Mouse (Mus musculus): ENCODE data around the gene Bcas1.
"Not testable (repeated sequence)": the region's sequence is repeated elsewhere in the genome, so short reads cannot be mapped to it uniquely, and the experiment has no call there.

Bcas1 gene

GRCm38 (mm10) chr2:170427704-170428103 is at the start of gene Bcas1:
Gene Bcas1 (minus strand): TSS chr2:170427845.
- no peak for DNase-seq (ENCODE audit: low spot score)

DNA sequence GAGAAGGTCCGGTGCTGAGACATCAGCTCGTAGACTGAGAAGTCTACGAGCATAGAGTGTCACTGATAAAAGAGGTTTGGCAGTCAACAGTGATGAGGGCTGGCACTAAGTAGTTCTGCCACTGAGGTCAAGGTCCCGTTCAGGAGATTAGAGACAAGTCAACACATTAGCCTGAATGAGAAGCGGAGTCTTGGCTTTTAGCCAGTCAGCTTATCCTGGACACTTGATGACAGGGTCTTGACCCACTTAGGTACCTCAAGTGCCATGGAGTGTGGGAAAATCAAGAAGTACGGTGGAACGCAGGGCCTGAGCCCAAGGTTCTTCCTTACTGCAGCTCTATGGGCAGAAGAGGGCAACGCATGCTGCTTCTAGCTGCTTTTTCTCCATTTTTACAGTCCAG is 49.0 kb upstream of the Bcas1 start:
- no peak for DNase-seq (ENCODE audit: low spot score)

DNA sequence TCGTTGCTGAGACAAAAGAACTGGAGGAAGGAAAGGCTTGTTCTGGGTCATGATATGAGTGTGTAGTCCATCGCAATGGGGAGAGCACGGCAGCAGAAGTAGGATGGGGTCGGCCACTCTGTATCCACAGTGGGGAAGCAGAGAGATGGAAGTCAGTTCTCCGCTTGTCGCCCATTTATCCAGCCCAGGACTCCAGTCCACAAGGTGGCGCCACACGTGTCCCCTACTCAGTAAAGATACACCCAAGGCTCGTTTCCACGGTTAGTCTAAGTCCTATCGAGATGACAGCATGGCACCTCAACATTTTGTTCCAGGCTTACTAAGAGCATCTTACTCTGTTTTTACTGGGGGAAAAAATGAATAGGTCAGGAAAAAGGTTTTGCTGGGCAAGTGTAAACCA is 48.6 kb upstream of the Bcas1 start:
- DNase-seq (ENCODE audit: low spot score), result no peak

DNA sequence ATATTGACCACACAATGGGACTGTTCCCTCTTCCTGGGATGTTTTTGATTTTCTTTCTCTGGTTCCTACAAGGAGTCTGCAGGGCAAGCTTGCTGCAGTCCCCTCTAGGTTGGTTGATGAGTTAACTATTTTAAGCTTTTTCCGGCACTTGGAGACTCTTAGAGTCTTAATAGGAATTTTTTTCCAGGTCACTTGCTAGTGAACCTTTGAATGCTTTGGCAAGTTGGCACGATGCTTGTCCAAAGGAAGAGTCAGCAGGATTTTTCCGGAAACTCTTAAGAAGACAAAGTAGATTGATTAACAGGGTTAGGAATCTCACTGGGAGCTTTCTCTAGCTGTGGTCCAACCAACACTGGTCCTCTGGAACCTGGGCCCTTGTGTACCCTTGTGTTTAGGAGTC is 47.5 kb upstream of the Bcas1 start:
- no peak for DNase-seq (ENCODE audit: low spot score)

DNA sequence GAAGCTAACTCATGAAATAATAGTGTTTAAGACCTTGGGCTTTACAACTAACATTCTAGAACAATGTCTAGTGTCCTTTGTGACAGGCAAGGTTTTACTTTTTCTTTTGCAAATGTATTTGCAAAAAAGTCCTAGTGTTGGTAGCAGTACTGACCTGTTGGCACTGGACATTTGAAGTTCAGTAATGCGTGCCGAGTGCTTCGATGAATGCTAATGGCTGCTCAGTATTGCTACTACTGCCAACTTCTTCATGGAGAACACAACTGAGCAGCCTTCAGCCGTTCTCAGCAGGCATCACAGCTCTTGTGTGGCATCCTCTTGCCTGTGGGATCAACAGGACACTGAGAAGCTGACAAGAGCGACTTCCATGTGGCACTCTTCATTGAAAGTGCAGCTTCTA is 46.5 kb upstream of the Bcas1 start:
- no peak for DNase-seq (ENCODE audit: low spot score)

- DNase-seq (ENCODE audit: low spot score), result no peak
Observed at GRCm38 (mm10) chr2:170470591-170470990, 42.9 kb upstream of the Bcas1 start.

- DNase-seq (ENCODE audit: low spot score), result no peak
Observed at GRCm38 (mm10) chr2:170469616-170470308, 42.1 kb upstream of the Bcas1 start.

- no peak for DNase-seq (ENCODE audit: low spot score)
Observed at GRCm38 (mm10) chr2:170468009-170468408, 40.4 kb upstream of the Bcas1 start.

DNA sequence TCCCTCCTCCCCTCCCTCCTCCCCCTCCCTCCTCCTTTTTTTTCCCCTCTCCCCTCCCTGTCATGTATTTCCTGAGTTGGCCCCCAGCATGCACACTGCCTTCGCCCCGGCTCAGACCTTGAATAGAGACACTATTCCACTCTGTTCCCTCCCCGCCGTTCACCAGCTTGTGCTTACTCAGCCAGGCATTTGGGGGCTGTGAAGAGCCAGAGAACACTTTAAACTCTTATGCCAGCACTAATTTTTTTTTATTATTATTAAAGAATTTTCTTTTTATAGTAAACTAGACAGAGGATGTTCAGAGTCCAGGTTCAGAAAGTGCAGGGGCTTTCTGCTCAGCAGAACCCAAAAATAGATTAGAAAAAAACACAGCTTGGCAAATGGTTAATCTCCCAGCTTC is 37.2 kb upstream of the Bcas1 start:
- DNase-seq (ENCODE audit: low spot score), result no peak

- no peak for DNase-seq (ENCODE audit: low spot score)
Observed at GRCm38 (mm10) chr2:170461652-170462051, 34.0 kb upstream of the Bcas1 start.

GRCm38 (mm10) chr2:170459805-170460204 is 32.2 kb upstream of the Bcas1 start:
- DNase-seq (ENCODE audit: low spot score), result no peak

DNA sequence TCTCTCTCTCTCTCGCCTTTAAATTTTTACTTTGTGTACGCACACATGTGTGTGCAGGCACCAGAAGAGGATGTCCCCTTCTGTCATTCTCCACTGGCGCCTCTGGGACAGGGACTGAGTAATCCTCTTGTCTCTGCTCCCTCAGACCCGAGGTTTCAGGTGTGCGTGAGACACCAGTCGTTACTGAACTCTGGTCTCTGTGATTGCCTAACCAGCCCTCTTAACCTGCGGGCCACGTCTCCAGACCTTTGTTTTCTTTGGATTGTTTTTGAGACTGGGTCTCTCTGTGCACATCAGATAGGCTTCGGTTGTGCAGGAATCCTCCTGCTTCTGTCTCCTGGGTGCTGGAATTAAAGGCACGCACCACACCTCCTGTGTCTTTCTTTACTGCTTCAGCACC is 31.5 kb upstream of the Bcas1 start:
- DNase-seq (ENCODE audit: low spot score), result no peak

DNA sequence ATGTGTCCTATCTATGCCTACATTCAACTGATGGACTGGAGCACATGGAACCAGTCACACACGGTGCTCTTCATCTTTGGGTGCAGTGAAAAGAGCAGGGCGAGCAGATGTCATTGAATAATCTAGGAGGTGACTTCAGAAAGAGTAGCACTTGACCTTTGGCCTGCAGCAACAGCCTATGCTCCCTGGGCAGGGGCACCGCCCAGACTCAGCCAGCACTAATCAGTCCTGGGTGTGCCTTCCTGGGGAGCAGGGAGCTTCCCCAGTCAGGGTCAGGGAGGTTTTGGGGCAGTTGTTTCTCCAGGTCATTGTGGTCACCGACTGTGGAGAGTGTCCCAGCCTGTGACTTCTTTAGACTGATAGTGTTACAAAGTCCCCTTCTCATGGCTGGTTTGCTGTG is 26.2 kb upstream of the Bcas1 start:
- DNase-seq (ENCODE audit: low spot score), result not testable (repeated sequence)

DNA sequence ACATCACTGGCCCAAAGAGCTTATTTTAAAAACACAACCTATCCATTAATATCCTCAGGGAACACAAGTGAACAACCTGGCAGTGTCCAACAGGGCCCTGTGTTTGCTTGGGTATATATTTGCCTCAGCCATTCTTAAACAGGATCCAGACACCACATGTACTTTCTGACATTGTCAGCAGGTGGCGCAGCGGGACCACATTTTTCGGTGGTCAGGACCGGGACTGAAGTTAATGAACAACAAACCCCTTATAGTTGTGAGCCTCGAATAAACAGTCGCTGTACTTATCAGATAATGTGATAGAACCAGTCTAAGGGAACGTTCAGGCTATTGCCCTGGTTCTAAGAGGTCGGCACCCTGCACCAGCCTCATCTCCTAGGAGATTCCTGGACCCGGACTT is 23.3 kb upstream of the Bcas1 start:
- no peak for DNase-seq (ENCODE audit: low spot score)

GRCm38 (mm10) chr2:170447651-170448050 is 20.0 kb upstream of the Bcas1 start:
- no peak for DNase-seq (ENCODE audit: low spot score)

- DNase-seq (ENCODE audit: low spot score), result no peak
Observed at GRCm38 (mm10) chr2:170446843-170447383, 19.3 kb upstream of the Bcas1 start.

DNA sequence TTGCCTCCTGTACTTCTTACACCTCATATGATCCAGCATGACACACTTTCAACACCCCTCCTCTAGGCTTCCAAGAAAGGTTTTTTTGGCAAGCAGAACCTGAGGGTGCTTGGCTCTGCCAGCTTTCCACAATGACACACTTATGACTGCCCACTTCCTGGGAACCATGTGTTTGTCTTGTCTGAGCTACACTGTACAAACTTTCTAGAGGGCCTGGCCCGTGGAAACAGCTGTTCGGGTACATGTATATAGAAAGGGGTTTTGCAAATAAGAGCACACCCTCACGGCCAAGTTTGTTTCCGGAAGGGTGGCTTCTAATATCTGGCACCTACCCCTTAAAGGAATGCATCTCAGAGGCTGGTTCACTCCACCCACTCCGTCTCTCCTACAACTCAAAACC is 18.2 kb upstream of the Bcas1 start:
- no peak for DNase-seq (ENCODE audit: low spot score)

DNA sequence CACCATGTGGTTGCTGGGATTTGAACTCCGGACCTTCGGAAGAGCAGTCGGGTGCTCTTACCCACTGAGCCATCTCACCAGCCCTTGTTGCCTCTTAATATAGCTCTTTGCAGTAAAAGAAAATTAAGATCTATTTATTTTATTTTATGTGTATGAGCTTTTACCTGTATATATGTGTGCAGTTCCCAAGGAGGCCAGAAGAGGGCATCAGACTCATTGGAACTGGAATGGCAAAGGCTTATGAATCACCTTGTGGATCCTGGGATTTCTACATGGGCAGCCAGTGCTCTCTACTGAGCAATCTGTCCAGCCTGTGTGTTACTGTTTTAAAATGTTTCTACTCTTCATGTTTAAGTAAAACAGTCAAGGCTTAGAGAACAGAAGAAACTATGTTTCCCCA is 14.9 kb upstream of the Bcas1 start:
- DNase-seq (ENCODE audit: low spot score), result no peak

- DNase-seq (ENCODE audit: low spot score), result no peak
Observed at GRCm38 (mm10) chr2:170438782-170439181, 11.1 kb upstream of the Bcas1 start.

DNA sequence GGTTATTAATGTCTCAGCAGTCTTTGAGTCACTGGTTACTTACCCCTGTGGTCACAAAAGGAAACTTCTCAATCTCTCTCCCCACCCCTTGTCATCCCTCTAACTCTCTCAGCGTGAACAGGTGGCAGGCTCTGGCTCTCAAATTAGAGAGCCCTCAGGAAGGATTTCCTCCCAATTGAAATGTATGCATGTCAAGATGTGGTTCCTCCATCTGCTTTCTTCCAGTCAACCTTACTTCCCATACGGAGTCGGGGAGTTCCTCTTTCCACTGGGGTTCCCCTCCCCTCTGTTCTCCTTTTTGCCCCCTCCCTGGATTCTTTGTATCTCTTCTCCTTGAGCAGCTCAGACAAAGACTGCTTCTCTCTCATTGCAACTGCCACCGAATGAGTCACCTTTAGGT is 8.6 kb upstream of the Bcas1 start:
- DNase-seq (ENCODE audit: low spot score), result no peak

DNA sequence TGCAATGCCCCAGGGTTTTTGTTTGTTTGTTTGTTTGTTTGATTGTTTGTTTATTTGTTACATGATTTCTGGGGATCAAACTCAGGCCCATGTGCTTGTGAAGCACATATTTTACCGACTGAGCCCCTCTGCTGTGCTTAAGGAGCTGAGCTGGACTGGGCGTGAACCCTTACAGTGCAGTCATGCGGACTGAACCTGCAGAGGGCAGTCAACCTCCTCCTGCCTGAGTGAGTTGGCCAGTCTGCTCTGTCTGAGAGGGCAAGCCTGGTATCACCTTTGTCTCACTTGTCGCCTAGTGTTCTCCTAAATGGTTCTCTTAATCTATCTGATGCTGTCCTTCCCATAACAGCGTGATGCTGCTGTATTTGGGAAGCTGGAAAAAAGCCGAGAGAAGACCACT is 4.5 kb upstream of the Bcas1 start:
- no peak for DNase-seq (ENCODE audit: low spot score)

DNA sequence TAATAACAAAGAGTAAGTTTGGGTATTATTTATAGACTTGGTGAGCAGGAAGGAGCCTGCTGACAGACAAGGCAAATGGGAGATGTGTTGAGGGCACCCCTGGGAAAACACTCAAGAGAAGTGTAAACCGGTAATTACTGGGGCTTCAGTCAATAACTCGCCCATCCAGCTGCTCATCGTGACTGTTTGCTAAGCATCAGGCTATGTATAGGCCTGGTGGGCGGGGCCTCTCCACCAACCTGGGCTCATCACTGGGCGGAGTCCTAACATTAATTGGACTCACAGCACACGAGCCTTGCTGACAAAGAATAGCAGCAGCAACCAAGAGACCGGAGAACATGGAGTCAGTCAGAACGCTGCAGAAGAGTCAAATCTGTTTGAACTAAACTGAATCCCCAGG is 1.3 kb upstream of the Bcas1 start:
- DNase-seq (ENCODE audit: low spot score), result no peak

- no peak for DNase-seq (ENCODE audit: low spot score)
Observed at GRCm38 (mm10) chr2:170424131-170424530, 3.5 kb downstream of the Bcas1 start.

DNA sequence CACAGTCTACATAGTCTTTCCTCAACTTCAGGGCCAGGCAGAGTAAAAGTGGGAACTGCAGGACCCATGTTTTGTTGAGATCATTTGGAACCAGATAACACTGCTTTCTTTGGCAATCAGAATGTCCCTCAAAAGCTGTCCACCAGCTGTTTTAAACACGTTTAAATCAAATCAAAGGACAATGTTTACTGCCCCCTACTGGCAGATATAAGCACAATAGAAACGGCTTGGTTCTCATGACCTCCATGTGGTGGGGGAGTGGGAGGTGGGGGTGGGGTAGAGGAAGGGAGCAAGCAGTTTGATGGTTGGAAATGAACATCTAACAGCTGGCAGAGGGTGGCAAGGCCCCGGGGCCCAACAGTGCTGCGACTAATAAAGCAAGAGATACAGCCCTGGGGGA is 5.7 kb downstream of the Bcas1 start:
- DNase-seq (ENCODE audit: low spot score), result no peak

All from urinary bladder, postnatal 10 days (tissue).